Mouse (Mus musculus): Measurements from ENCODE around the gene Aspdh.

The Aspdh gene

GRCm38 (mm10) chr7:44474419-44474818 is 9.2 kb downstream of the Aspdh start:
- DNase-seq, result no peak

- DNase-seq, result no peak
Measured at GRCm38 (mm10) chr7:44475046-44475614, 9.9 kb downstream of the Aspdh start.

GRCm38 (mm10) chr7:44482836-44483435 is 17.7 kb downstream of the Aspdh start:
- no peak for DNase-seq

- DNase-seq, result peak in 1 of 2 experiments; percentile 0
Measured at GRCm38 (mm10) chr7:44484109-44484508, 18.9 kb downstream of the Aspdh start.

GRCm38 (mm10) chr7:44484841-44485571 is 19.8 kb downstream of the Aspdh start:
- peak; percentile 86 to 87 for DNase-seq

GRCm38 (mm10) chr7:44485572-44486195 is 20.5 kb downstream of the Aspdh start:
- DNase-seq, result peak; percentile 1

GRCm38 (mm10) chr7:44486927-44487575 is 21.9 kb downstream of the Aspdh start:
- peak; percentile 0 to 3 for DNase-seq

GRCm38 (mm10) chr7:44487936-44488335 is 22.7 kb downstream of the Aspdh start:
- DNase-seq, result peak in 1 of 2 experiments; percentile 0

GRCm38 (mm10) chr7:44488545-44488944 is 23.4 kb downstream of the Aspdh start:
- DNase-seq, result peak; percentile 1 to 2

- no peak for DNase-seq
Measured at GRCm38 (mm10) chr7:44490281-44490680, 25.1 kb downstream of the Aspdh start.

- no peak for DNase-seq
Measured at GRCm38 (mm10) chr7:44491391-44491790, 26.2 kb downstream of the Aspdh start.

- no peak for DNase-seq
Measured at GRCm38 (mm10) chr7:44492166-44492826, 27.1 kb downstream of the Aspdh start.

- DNase-seq, result no peak
Measured at GRCm38 (mm10) chr7:44494681-44495080, 29.5 kb downstream of the Aspdh start.

- no peak for DNase-seq
Measured at GRCm38 (mm10) chr7:44495086-44495485, 29.9 kb downstream of the Aspdh start.

GRCm38 (mm10) chr7:44495992-44496770 is 31.0 kb downstream of the Aspdh start, which contains the start of the genes Emc10 and Fam71e1:
Emc10 (minus strand) TSS chr7:44496529.
Fam71e1 (plus strand) TSS chr7:44496581.
- peak; percentile 98 to 99 for DNase-seq

- no peak for DNase-seq
Measured at GRCm38 (mm10) chr7:44496771-44497109, 31.5 kb downstream of the Aspdh start.

GRCm38 (mm10) chr7:44497361-44498055 is 32.3 kb downstream of the Aspdh start:
- no peak for DNase-seq

GRCm38 (mm10) chr7:44498922-44499321 is 33.7 kb downstream of the Aspdh start:
- no peak for DNase-seq

- no peak for DNase-seq
Measured at GRCm38 (mm10) chr7:44500046-44500445, 34.9 kb downstream of the Aspdh start.

- DNase-seq, result peak; percentile 83 to 86
Measured at GRCm38 (mm10) chr7:44501563-44502115, 36.4 kb downstream of the Aspdh start.

GRCm38 (mm10) chr7:44507491-44507890 is 42.3 kb downstream of the Aspdh start:
- no peak for DNase-seq
